Mouse (Mus musculus) cerebellum, adult 11 months (tissue): Measurements from ENCODE around the gene Mnat1.

Experiments used
- DNase-seq: peaks from one replicate; pipeline ENCODE4 v3.0.0; 2022

Mnat1 gene

DNA sequence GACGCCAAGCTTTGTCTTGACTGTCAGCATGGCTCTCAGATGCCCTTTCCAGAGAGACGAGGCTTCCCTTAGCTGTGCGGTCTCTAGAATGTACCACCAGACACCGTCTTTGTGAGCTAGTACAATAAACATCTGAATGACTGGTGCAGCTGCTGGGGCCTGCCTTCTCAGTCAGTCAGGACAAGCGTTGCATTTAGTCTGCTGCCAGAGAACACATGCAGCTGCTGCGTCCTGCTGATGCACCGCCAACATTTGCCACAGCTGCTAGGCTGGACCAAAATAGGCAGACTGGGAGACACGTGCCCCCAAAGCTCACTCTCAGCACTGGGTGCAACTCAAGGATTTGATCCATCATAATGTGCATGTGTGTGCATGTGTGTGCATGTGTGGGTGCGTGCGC is 118.4 kb downstream of the Mnat1 start:
- no peak for DNase-seq

DNA sequence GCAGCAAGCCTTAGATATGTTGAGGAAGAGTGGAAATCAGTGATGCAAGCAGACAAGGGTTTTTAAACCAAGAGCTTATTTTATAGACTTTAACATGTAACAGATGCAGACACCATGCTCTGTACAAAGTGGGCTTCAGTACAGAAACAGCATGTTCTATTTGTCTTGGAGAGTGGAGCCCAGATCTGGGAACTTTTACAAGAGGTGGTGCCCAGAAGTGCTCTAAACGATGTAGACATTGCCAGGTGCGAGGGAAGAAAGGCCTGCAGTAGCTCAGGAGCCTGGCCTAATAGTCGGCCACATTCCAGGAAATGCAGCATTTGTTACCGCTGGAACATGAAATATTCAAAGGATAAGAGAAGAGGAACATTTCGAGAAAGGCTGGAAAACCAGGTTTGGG is 122.2 kb downstream of the Mnat1 start:
- no peak for DNase-seq

DNA sequence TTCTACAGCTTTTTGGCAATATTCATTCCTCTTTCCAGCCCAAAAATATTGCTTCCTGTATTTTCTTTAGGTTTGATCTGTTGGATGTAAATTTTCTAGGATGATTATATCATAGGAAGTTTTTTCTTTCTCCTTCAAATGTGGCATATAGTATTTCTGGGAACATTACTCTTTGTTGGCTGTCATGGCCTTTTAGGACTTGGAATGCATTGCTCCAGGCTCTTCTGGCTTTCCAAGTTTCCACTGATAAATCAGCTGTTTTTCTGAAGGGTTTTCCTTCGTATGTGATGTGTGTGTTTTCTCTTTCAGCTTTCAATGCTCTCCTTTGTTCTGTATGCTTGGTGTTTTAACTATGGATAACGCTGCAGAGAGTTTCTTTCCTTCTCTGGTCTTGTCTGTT is 131.5 kb downstream of the Mnat1 start:
- DNase-seq: no peak

DNA sequence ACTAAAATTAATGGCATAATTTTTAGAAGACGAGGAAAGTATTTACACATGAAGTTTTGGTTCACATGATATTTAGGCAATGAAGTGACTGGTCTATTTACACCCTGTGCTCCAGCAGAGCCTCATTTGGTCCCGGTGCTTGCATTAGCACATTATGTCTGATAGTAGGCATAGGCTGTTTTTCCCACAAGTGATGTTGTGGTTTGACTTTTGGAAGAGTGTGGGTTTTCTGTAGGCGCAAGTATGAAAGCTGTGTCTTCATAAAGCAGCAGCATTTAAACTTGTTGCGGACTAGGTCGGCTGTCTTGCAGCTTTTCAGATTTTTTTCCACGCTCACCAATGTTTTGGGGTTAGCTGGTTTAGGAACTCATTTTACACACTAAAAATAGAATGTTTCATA is 135.8 kb downstream of the Mnat1 start:
- DNase-seq: no peak

DNA sequence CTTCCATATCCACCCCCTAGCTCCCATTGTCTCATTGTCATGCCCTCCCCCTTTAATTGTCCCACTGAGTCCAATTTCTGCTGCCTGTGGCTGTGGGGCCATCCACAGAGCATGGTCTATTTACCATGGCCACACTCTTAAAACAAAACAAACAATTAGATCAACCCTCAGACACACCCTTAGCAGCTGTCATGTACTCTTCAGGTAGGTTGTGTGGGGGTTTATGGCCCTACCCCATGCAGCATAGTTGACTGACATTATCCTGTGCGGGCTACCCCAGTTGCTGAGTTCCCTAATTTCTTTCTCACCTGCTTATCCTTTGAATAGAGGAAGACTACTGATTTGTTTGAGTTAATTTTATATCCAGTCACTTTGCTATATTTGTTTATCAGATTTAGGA is 136.8 kb downstream of the Mnat1 start:
- no peak for DNase-seq

DNA sequence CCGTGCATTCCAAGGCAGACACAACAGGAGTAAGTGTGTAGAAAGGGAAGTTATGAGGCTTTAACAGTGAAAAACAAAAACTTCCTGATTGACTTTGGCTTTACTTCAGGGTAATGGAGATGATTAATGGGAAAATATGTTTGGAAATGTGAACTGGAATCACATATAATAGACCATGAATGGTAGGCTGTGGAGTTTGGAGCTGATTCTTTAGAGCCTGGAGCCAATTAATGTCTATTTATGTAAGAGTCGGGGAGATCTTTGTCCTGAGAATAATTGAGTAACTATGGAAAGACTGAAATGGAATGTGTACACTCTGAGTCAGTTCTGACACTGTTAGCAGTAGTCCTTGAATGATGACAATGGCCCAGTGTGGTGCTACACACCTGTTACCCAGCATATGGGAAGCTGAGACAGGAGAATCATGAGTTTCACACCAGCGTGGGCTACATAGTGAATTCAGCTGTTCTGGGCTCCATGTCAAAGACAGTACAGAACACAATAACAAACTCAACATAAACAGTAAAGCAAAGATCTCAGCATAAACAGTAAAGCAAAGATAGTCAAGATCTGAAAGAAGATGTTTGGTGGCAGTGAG is 142.0 kb downstream of the Mnat1 start:
- DNase-seq: no peak

DNA sequence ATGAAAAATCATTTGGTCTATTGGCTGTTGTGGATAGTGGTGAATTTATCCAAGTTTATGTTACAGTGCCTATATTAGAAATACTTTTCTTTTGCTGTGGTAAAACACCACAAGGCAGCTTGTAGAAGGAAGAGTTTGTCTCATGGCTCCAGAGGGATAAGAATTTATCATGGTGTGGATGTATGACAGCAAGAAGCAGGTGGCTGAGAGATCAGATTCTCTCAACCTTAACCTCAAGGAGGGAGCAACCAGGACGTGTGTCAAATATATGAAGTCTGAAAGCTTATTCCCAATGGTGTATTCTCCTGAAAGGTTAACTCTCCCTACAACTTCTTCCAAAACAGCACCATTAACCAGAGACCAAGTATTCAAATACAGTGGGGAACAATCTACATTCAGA is 143.1 kb downstream of the Mnat1 start:
- DNase-seq: no peak

DNA sequence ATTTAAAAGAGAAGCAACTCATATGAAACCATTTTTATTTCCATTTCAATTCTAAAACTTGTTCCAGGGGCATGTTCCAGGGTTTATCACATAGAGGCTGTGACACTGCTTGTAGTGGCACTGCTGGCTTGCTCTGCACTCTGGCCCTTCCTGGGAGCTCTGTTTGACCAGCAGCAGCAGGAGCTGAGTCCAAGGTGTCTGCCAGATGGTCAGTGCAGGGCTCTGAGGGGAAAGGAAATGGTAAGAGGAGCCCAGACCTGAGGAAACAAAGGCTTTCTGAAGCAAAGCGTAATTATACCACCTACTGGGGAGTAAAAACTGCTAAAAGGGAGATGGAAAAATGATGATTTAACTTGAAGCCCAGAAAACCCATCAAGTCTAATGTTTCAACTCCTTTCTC is 145.0 kb downstream of the Mnat1 start:
- DNase-seq: no peak

DNA sequence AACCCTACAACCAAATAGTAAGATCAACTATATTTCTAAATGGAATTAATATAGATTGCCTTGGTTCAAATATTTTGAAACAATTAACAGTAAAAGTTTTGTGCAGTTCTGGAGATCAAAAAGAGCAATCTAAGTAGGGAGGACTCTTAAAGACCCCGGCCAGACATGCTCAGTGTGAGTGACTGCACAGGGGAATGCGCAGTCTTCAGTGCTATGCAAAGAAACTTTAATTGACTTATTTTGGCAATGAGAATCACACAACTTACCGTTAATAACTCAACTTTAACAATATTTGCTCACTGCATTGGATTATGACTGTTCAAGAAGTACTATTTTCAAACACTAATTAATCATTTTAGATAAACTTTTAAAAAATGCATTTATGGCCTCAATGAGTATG is 146.0 kb downstream of the Mnat1 start:
- DNase-seq: no peak

DNA sequence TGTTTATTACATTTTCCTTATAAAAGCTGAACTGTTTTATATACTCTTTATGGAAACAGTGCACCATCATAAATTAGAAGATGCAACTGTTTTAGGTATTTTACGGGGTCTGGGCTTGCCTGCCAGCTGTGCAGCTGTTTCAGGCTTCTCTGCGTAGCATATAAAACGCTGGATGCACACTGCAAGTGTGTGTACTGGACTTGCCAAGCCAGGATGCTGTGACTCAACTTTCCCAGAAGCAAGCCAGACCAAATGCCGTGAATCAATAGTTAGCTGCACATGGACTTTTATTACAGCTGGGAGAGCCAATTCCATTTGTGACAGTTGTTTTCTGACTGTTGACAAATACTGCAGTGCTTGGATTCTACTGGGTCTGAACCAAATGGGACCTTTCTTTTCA is 146.4 kb downstream of the Mnat1 start:
- no peak for DNase-seq

DNA sequence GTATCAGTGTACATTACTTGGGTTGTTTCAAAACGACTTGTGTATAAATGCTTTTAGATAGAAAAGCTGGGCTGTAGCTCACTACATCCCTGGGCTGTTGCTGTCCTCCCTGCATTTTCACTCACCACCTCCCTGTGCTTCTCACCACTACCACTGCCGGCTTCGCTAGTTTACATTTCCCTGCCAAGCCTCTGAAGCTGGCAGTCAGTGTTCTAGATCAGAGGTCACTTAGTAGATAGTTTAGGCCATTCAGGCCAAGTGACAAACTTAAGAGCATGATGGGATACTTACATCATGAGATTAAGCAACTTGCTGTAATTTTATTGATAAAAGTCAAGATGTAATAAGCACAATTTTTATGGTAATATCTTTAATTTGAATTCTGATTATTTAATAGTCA is 151.4 kb downstream of the Mnat1 start:
- no peak for DNase-seq

DNA sequence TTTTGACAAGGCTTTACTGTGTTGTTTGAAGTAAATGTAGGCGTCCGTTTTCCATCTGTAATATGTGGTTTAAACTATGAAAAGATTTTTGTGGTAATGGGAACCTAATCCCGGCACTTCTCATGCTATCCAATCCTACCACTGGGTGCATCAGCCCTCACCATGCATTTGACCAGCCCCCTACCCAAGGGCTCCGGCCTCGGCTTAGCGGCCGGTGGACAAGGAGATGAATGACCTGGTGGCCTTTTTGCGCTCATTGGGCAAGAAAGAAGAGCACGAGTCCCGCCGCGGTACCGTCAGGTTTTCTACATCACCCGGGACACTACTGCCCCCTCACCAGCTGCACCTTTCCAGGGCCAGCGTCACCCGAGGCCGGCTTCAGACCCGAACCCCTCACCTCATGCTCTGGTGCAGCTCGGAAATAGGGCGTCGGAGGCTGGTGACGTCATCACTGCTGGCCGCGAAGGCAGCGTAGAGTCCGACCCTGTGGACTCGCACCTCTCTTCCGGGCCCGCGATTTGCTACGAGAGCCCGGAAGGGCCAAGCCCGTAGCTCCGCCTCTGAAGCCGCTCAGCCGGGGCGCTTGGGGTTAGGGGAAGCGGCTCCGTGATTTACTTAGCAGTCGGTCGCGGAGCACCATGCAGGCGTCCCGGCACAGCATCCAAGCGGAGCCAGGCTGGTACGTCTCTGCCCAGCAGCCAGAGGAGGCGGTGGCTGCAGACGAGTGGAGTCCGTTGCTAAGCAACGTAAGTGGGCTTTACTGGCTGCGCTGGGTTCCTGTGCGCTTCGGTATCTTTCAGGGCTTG is 163.0 kb downstream of the Mnat1 start, which contains the start of the genes Trmt5 and Slc38a6:
TSS of gene Trmt5 (minus strand) at position 424 of the 806 bp plus-strand sequence.
TSS of gene Slc38a6 (plus strand) at position 493 of the 806 bp plus-strand sequence.
- peak; percentile 88 for DNase-seq

DNA sequence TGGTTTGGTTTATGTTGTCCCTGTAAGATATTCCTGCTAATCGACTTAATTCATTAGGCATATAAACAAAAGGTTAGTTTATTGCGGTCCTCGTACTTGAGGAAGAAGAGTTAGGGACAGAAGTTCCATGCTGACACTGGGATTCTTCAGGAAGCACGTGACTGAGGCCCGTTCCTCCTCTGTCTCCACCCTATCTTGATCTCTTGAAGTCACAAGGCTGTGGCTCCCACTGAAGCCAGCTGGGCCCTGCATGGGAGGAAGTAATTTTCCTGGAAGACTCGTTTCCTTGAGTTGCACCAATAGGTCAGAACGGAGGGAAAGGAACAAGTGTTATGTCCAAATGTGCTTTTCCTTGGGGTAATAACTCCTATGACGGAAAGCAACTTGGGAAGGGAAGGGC is 164.1 kb downstream of the Mnat1 start:
- DNase-seq: no peak

DNA sequence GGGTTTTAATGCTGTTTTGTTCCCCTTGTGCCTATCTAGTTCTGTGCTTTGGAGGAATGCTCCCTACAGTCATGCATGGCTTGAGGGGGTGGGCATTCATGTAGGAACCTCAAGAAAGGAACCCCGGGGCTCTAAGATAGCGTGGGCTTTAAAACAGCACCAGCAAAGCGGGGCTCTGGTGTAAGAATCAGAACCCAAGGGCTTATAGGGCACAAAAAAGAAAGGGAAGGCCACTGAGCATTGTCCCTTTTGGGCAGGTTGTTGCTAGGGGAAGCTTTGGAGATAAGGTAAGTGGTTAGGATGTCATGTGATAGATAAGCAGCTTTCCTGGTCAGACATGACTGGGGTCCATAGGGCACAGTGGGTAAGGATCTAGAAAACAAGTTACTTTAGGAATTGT is 165.1 kb downstream of the Mnat1 start:
- DNase-seq: no peak

DNA sequence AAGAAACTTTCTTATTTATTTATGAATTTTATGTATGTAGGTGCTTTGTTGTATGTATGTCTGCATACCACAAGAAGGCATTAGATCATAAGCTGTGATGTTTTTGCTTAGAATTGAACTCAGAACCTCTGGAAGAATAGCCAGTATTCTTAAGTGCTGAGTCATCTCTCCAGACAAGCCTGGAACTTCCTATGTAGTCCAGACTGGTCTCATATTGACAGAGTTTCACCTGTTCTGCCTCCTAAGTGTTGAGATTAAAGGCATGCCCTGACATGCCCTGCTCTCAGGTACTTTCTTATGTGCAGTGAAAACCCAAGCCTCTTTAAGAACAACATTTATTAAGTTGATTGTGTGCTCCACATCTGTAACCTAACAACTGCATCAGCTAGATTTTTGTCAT is 171.4 kb downstream of the Mnat1 start:
- no peak for DNase-seq

DNA sequence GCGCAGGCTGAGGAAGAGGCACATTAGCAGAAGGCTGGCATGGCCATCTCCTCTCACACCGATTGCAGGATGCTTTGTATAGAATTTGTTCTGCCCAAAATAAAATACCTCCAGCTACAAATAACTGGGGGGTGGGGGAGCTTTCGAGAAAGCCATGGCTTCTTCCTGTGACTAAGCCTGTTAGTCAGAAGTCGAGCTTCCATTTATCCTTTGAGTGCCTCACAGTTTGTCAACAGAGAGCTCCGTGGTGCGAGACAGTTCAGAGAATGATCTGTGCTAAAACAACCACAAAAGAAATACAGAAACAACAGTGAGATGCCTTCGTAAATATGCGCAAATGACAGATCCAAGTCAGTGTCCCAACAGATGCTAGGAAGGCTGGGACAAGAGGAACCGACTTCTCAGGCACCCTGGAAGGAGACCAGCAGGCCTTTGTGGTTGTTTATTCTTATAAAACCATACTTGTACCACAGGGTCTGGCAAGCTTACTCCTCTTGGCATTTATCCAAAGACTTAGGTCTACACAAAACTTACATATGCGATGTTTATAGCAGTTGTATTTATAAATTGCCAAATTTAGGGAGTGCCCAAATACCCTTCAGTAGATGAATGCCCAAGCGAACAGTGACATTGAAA is 172.1 kb downstream of the Mnat1 start:
- DNase-seq: no peak

DNA sequence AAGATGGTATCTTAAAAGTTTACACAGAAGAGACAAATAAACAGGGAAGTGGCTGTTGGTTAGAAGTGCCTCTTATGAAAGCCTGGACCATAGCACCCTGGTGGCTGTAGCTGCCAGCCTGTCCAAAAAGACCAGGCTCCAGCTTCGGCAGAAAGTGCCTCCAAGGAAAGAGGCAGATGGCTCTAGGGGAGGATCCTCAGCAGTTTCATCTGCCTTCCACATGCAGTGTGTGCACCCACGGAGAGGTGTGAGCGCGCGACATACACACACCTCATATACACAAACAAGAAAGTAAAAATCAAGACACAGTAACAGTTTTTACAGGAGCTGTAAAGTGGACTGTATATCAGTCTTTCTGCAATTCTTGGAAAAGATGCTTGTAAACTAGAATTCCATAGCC is 175.1 kb downstream of the Mnat1 start:
- DNase-seq: no peak

DNA sequence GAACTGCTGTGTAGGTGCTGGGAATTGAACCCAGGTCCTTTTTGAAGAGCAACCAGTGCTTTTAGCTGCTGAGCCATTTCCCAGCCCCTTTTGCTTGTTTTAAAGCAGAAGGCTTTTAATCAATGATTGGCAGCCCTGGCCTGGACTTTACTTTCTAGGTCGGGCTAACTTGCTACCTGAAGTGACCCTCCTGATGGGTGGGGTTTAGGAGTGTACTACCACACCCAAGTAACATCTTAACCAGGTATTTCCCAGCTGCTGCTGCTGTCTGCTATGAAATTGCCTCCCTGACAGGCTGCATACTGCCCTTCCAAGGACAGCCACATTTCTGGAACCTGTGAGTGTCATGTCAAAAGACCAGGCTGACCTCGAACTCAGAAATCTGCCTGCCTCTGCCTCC is 177.0 kb downstream of the Mnat1 start:
- no peak for DNase-seq

DNA sequence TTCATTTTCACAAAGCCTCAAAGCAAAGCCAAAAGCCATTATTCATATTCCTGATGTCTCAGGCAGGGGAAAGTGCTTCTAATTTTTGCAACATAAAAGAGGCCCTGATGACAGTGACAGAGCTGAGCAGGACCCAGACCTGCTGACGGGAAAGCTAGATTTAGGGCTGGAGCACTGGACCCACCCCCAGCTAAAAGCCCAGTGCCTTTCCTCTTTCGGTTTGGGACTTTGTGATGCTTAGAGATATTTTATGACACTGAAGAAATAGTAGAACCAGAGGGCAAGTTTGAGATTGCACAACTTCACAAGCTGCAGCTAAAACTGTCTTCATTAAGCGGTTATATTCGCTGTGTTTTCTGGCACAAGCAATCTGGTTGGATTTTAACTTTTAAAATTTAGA is 181.1 kb downstream of the Mnat1 start:
- no peak for DNase-seq

DNA sequence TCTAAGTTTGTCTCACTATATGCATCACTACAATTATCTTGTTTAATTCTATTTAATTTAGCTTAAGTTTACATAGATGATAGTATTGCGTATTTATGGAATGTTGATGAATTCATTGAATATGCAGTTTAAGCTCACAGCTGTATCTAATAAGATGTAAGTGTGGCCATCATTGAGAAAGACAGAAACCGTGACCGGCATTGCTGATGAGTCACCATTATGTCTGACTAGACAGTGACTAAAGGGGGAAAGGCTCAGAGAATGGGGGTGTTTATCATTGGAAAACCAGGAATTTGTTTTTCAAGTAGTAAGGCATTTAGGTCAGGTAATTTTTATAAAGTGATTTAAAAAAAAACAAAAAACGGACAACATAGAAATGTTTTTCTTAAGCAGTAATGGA is 184.2 kb downstream of the Mnat1 start:
- DNase-seq: no peak

DNA sequence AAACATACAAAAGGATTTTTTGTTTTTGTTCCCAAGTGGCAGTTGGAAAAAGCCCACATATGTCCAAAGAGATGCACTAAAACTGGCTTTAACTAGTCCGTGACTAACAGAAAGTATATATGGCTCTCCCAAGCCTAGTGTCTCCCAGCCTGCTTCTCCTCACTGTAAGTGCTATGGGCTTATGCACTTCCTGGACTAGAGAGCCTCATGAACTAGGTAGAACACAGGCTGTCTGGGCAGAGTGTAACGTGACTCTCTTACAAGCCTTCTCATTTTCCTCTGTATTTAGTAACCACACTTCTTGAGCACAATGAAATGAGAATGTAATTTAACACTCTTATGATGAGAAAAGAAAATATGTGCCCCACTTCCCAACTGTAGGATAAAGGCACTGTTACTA is 185.2 kb downstream of the Mnat1 start:
- no peak for DNase-seq

DNA sequence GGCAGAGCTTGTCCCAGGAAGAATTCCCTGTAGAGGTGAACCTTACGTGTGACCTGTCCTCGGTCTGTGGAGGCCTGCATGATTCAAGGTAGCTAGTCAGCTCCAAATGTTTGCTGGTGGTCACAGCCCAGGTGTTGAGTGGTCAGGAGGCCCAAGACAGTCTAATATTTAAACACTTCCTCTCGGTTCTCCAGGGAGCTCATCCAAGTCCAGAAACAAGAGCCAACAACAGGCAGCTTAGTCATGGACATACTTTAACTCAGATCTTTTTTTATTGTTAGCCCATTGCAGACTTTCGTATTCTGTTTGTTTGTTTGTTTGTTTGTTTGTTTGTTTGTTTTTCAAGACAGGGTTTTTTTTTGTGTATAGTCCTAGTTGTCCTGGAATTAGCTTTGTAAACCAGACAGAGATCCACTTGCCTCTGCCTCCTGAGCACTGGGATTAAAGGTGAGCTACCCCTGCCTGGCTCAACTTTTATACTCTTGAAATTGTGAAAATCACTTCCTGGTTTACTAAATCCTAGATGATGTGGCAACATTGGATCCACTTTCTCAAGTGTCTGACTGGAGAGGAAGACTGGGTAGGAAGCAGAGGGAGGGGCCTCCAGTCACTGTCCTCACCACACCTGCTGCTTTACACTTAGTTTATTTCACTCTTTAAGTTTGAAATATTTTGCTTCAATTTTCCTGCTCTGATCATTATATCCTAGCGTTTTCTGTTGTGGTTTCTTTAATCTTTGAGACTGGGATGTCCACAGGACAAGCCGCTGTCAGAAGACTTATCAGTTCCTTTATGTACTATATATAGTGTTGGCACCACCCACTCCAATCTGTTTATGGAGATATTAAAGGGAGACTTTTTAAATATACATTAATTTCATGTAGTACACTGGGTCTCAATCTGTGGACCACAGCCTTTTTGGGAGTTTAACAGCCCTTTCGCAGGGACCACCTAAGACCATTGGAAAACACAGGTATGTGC is 194.5 kb downstream of the Mnat1 start:
- DNase-seq: no peak
